Mouse (Mus musculus) cerebellum, adult 9-10 months (tissue): ENCODE data around the gene Atp5b.
"Not testable (repeated sequence)": the region's sequence is repeated elsewhere in the genome, so short reads cannot be mapped to it uniquely, and the experiment has no call there.

Source experiments
- DNase-seq: peaks from one replicate; pipeline ENCODE4 v3.0.0; 2022

Gene Atp5b

GRCm38 (mm10) chr10:128070432-128070831, 12.6 kb upstream of the Atp5b start:
- not testable (repeated sequence) for DNase-seq

GRCm38 (mm10) chr10:128078269-128078668, 4.8 kb upstream of the Atp5b start:
- not testable (repeated sequence) for DNase-seq

DNA sequence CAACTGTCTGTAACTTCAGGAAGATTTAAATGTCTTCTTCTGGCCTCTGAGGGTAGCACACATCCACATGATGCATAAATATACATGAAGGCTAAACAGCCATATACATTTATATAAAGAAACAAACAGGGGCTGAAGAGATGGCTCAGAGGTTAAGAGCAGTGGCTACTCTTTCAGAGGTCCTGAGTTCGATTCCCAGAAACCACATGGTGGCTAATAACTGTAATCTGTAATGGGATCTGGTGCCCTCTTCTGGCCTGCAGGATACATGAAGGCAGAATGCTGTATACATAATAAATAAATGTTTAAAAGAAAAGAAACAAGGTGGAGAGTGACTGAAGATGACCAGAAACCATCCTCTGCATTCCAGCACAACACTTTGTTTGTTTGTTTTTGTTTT, 2.6 kb upstream of the Atp5b start:
- DNase-seq = no peak

DNA sequence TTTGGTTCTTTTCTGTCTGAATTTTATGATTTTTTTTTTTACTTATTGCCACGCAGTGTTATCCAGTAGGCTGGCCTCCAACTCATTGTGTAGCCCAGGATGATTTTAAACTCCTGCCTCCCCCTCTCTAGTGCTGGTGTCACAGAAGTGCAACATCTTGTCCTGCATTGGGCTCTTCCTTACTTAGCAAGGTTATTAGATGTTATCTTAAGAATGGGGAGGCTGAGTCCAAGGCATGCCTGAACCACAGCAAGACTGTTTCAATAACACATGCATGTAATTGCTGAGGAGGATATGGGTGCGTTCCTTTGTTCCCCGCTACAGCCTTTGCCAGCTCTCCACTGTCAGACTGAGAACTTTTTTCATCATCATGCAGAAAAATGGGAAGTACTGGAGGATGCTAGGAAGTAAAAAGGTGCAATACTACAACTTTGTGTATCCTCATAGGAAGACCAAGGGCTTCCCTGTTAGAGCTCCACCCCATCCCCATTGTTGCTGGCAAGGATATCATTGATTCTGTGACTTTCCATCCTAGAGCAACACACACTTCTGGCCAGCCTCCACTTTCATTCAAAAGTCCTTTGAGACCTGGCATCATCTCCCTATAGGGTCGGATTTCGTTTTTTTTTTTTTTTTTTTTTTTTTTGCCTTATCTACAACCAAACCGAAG, 1.1 kb upstream of the Atp5b start:
- DNase-seq = peak; percentile 61

GRCm38 (mm10) chr10:128082477-128082808, 630 bp upstream of the Atp5b start:
- DNase-seq = no peak

- no peak for DNase-seq
Measured at GRCm38 (mm10) chr10:128083688-128084087, 615 bp downstream of the Atp5b start.

DNA sequence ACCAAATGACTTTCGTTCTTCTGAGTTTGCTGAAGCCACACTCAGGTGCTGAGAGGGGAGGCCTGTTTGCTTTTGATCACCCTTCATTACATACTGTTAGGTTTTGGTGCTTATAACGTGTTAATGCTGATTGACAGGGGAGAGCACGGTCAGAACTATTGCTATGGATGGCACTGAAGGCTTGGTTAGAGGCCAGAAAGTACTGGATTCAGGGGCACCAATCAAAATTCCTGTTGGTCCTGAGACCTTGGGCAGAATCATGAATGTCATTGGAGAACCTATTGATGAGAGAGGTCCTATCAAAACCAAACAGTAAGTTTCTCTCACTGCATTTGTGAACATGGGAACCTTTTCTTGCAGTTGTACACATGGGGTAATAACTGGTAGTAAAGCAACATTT, 1.1 kb downstream of the Atp5b start:
- peak; percentile 50 for DNase-seq

DNA sequence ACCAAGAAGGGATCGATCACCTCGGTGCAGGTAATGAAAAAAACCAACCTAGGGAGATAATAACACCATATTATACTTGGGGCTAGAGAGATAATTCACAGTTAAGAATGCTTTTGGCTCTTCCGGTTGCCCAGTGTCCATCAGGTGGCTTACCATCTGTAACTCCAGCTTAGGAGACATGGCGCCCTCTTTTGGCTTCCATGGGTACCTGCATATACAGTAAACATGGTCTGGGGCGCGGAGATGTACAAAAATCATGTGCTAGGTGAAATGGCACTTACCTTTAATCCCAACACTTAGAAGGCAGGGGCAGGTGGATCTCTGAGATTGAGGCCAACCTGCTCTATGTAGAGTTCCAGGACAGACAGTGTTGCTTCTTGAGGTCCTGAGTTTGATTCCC, 3.3 kb downstream of the Atp5b start:
- DNase-seq = no peak

DNA sequence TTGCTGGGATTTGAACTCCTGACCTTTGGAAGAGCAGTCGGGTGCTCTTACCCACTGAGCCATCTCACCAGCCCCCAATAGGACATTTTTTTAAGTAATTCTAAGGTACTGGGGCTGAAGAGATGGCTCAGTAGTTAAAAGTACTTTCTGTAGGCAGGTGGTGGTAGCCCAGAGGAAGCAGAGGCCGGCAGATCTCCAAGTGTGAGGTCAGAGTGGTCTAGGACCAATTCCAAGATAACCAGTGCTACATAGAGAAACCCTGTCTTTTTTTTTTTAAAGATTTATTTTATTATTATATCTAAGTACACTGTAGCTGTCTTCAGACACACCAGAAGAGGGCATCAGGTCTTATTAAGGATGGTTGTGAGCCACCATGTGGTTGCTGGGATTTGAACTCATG, 4.1 kb downstream of the Atp5b start:
- peak; percentile 66 for DNase-seq

DNA sequence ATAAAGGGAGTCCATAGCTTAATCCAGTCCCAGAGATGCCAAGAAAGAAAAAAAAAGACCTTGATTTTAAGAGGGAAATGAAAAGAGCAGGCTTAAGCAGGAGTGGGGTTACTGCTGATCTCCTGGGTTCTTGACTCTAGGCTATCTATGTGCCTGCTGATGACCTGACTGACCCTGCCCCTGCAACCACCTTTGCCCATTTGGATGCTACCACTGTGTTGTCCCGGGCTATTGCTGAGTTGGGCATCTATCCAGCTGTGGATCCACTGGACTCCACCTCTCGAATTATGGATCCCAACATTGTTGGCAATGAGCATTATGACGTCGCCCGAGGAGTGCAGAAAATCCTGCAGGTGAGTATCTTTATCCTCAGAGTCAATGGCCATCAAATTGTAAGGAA, 5.1 kb downstream of the Atp5b start:
- DNase-seq = peak; percentile 42

DNA sequence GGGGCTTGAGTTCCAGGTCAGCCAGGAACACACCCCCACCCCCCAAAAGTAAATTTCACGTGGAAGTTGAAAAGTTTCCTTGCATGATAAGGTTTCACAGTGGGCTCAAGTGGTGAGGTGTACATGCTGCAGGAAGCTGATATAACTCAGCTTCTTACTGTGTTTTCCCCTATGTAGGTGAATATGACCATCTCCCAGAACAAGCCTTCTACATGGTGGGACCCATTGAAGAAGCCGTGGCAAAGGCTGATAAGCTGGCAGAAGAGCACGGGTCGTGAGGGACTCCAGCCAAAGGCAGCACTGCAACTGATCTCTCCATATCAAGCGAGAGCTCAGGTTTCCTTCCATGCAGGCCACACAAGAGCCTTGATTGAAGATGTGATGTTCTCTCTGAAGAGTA, 6.8 kb downstream of the Atp5b start:
- peak; percentile 35 for DNase-seq

- peak; percentile 94 for DNase-seq
Measured at GRCm38 (mm10) chr10:128090651-128091563, 7.8 kb downstream of the Atp5b start.

DNA sequence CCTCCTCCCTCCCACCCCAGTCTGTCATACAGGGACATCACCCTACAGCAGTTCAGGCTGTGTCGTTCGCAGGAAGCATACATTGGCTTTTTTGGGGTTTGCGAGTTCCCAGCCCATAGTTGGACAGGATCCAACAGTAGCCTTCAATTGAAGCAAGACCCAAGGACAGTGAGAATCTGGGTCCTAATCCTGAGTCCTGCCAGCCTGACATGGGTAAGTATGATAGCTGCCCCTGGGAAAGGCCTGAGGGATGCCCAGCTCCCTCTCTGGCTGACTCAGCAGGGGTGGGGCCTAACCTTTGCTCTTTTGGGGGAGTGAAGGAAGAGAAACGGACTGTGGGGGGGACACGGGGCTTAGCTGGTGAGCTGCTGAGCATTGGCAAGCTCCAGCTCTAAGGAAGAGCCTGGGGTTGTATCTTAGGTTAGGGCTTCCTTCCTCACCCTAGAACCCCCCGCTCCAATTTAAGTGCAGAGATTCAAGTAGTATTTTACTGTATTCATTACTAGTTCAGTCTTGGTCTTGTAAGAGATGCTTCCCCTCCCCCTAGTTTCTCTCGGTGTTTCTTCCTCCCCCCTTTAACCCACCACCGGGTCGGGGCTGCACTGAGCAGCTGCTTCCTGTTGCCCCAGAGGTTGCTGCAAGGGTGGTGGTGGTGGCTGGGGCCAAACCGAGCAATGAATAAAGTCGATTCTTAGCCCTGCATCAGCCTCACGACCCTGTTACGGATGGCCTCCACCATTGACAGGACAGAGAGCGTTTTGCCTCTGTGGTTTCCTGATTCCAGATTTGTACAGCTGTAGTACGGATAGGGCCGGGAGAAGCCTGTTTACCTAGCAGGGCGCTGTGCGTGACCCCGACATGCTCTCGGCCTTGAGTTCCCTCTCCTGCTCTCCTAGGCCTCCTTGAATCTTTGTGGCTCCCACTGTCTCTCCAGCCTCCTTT, 8.8 kb downstream of the Atp5b start, which contains the start of gene Baz2a:
Gene Baz2a, plus strand, starts transcription at position 14 of the 942 bp plus-strand sequence.
- peak; percentile 78 for DNase-seq

GRCm38 (mm10) chr10:128092506-128093495, 9.7 kb downstream of the Atp5b start:
- peak; percentile 81 for DNase-seq

- DNase-seq = peak; percentile 73
Measured at GRCm38 (mm10) chr10:128093496-128094294, 10.6 kb downstream of the Atp5b start.

DNA sequence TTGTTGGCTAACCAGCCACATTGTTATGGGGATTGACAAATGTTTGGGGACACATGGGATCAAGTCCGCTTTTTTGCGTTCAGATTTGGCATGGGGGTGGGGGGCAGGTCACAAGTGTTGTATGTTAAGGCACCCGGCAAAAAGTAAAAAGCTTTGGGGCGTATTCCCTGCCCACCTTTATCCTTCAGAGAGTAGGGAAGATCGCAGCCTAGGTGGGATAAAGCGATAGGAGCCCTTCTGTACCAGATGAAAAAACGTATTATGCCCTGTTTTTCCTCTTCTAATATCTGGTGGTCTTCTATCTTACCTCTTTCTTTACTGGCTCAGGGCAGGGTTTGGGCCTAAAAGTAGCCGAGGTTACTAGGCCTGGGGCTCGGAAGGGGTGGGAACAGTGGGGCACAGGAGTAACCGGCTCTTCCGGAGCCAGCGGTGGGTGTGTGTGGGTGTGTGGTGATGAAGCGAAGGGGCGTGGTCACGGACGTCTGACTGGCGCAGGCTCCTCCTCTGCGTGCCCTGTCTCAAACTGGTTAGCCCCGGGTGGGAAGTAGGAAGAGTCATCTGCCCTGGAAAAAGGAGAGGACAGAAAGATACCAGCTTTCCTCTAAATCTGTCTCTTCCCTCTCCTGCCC, 11.4 kb downstream of the Atp5b start:
- DNase-seq = peak; percentile 78

GRCm38 (mm10) chr10:128095003-128095636, 12.0 kb downstream of the Atp5b start:
- DNase-seq = peak; percentile 26

DNA sequence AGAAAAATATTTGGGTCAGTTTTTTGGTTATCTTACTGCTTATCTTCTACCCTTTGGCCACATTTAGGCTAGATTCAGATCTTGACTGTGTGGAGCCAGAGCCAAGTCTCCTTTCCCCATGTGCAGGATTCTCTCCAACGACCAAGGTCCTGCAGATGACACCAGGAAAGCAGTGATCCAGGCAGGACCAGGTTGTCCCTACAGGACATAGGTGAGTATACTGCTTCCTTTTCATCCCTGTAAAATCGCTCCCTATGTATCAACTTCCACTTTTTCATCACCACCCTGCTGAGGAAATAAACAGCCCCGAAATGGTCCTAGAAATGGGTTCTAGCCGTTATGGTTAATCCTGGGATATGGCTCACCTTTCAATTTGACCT, 13.2 kb downstream of the Atp5b start:
- no peak for DNase-seq

GRCm38 (mm10) chr10:128096693-128097586, 13.9 kb downstream of the Atp5b start:
- peak; percentile 70 for DNase-seq
